Mouse (Mus musculus) ES-Bruce4 (cell line): ENCODE data around the gene Rsg1.

ENCODE experiments used
- CTCF ChIP-seq: IDR thresholded peaks from one replicate; pipeline ENCODE4 v1.8.1; 2011; ENCODE audit warnings: low read depth, low read length
- POLR2A ChIP-seq: IDR thresholded peaks from one replicate; pipeline ENCODE4 v1.8.1; 2011; ENCODE audit warnings: low read length; ENCODE audit not compliant: insufficient read depth

- TF ChIP-seq CTCF, result no peak
- no peak for TF ChIP-seq POLR2A
Measured at GRCm38 (mm10) chr4:141184426-141184825, 29.3 kb upstream of the Rsg1 start.
